Mouse (Mus musculus): ENCODE results near the gene Slc11a1.

Slc11a1 gene

DNA sequence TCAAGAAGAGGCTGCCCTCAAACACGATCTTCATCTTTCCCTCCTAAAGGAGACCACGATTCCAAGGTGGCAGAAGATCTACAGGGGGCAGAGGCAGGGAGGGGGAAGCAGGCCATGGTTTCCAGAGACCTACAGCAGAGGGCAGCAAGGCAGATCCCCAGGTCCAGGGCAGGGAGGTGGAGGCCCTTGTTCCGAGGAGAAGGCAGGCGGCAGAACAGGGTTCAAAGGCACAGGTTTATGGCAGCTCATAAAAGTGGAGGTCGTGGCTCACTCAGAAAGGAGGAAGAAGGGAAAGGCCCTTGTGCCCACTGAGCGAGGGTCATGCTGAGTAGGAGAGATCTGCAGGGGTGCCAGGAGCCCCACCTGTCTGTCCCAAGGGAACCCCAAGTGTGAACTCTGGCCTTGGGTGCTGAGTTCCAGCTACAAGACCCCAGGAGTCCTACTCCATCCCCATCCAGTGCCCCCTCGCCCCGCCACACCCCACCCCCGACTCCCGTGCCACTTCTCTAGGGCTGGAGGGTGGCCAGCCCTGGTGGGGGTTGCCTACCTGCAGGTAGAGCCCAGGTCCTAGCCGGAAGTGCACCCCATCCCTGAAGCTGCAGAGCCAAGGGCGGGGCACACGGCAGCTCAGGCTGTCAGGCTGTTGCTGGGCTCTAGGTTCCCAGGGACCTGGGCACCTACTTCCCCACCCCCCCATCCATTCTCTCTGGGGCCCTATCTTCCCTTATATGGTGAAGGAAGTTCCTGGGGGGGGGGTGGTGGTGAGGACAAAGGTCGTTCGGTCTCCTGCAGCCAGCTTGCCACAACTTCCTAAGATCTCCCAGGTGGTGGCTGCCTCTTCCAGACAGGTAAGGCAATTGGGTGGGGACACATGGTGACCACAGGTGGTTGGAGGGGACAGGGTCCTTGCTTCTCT lies 33.9 kb downstream of the Slc11a1 start, which contains the start of gene Vil1:
Vil1 (plus strand) TSS at position 788 of the 916 bp plus-strand sequence.
- DNase-seq (ENCODE audit: low read depth, low spot score): no peak

DNA sequence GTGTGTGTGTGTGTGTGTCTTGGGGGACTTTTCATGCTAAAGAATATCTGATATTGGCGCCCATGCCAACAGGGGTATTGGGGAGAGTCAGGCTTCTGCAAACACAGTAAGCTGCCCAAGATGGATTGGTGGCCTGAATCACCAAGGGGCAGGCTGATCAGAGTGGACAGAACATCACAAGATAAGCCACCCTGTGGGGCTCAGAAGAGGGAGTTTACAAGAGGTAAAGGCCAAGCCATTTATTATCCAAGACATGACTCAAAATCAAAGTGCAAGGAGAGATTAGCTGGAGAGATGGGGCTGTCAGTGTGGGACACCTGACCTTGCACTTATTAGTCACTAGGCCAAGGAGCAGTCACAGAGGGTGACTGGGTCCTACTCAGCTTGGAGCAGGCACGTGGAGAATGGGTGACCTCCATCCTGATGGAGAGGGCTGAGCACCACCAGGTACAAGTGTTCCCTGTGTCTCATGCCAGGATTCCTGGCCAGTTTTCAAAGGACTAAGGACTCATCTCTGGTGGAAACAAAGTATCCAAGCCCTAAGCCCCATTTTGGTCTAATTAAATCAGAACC lies 36.8 kb downstream of the Slc11a1 start:
- no peak for DNase-seq (ENCODE audit: low read depth, low spot score)

DNA sequence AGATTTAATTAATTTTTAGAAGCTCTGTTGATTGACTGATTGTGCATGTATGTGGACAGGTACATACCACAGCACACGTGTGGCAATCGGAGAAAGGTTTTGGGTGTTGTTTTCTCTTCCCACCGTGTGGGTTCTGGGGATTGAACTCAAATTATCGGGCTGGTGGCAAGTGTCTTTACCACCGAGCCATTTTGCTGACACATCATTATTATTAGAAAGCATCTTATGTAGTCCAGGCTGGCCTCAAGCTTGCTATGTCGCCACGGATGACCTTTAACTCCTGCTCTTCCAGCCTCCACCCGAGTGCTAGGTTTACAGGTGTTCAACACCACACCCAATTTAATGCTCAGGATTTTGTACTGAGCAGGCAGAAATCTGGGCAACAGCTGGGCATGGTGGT lies 37.7 kb downstream of the Slc11a1 start:
- no peak for DNase-seq (ENCODE audit: low read depth, low spot score)

DNA sequence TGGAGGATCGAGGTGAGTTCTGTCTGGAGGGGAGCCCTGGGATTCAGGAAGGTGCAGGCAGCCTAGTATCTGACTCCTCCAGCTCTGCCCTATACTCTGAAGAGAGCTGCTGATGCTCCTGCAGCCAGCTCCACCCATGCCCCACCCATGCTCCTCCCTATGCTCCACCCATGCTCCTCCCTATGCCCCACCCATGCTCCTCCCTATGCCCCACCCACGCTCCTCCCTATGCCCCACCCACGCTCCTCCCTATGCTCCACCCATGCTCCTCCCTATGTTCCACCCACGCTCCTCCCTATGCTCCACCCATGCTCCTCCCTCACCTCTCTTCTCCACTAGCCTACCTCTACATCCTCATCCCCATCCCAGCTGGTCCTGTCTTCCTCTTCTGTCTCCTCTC lies 40.1 kb downstream of the Slc11a1 start:
- peak; percentile 32 for DNase-seq (ENCODE audit: low read depth, low spot score)

DNA sequence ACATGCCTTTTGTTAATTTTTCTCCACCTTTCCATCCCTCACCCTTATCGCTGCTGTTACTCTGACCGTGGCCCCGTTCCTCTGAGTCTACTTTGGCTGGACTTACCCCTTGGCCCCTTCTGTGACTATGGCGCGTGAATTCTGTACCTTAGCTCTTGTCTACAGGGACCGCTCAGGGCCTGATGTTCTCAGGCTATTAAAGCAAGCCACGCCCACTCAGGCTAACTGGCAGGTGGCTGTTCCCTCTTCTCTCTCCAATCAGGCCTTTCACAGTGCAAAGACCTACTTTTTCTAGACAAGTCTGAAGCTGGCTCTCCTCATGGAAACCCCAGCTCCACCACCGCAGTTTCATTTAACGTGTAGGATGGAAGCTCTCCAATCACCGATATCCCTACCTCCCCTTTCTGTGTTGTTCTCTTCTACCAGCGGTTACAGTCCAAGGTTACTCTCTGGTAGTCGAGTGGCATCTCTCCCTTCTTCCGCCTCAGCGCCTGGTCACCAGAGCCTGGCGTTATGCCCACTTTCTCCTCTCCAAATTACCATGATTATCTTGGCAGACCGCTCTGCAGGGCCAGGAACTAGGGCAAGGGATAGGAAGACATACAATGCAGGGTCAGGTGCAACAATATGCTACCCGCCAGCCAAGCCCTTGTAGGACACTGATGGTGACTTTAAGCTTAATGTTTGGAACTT lies 43.9 kb downstream of the Slc11a1 start:
- no peak for DNase-seq (ENCODE audit: low read depth, low spot score)

DNA sequence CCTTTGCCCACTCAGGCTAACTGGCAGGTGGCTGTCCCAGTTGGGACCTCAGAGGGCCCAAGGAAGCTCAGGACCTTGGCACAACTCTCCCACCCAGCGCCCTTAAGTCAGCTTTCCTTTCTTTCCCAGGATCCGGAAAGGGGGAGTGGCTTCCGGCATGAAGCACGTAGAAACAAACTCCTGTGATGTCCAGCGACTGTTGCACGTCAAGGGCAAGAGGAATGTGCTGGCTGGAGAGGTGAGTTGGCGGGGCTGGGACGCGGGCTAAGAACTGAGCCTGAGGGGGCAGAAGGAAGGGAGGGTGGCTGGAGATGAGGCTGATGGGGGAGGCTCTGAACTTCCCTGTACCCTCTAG lies 44.4 kb downstream of the Slc11a1 start:
- DNase-seq (ENCODE audit: low read depth, low spot score): no peak

DNA sequence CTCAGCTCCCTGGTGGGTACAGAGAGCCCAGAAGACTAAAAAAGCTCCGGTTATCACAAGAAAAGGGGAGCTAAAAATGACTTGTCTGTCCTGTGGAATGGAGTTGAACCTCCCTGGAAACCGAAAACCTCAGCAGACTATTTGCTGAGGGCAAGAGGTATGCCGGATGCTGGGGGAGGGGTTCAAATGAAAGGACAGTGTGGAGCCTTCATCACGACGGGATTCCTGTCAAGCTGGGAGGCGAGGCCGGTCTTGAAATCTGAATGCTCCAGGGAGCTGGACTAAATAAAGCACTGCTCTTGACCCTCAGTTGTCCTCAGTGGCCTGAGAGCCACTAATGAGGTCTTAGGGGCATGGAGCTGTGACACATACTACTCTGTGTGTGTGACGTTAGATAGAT lies 48.2 kb downstream of the Slc11a1 start:
- DNase-seq (ENCODE audit: low read depth, low spot score): no peak

DNA sequence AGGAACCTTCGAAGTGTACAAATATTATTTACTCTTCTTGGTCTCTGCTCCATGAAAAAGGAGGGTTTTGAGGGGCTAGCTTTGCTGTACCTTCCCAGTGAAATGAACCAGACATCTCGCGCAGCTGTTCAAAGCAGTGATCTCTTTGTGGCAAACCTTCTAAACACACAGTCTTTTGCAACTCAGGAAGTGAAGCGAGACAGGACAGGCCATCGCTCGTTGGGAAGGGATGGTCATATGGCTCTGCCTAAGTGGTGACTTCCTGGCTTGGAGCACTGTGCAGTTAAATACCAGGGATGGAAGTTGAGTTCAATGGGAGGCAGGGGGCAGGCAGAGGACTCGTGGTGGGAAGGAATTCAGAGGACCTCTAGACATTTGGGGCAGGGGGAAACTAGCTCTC lies 50.9 kb downstream of the Slc11a1 start:
- DNase-seq (ENCODE audit: low read depth, low spot score): no peak

DNA sequence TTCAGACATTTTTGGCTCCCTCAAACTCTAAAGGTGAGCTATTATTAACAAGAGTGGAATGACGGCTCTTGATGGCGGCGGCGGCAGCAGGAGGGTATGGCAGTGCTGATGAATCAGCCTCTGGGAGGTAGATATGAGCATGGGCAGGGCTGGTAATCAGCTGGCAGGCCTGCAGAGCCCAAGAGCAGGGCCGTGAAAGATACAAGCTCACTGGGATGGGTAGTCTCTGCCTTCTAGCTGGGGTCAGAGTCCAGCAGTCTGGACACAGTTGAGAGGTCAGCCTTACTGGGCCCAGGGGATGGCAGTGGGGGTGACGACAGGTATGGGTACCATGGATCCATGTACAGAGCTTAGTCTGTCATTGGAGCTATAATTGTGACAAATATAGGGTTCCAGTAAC lies 58.2 kb downstream of the Slc11a1 start:
- DNase-seq (ENCODE audit: low read depth, low spot score): no peak

DNA sequence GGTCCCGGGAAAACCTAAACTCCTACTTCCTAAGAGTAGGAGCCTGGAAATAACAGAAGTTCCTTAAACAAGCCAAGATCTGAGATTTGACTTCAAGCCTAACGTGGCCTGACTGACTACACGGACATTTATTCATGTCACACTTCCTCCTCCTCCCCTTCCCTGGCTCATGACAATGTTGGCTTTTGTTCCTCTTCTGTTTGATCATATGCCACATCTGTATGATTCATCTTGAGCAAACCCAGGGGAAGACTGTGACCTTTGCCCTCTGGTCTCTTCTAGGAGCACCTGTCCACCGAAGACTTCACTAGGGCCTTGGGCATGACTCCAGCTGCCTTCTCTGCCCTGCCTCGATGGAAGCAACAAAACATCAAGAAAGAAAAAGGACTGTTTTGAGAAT lies 59.6 kb downstream of the Slc11a1 start:
- no peak for DNase-seq (ENCODE audit: low read depth, low spot score)

DNA sequence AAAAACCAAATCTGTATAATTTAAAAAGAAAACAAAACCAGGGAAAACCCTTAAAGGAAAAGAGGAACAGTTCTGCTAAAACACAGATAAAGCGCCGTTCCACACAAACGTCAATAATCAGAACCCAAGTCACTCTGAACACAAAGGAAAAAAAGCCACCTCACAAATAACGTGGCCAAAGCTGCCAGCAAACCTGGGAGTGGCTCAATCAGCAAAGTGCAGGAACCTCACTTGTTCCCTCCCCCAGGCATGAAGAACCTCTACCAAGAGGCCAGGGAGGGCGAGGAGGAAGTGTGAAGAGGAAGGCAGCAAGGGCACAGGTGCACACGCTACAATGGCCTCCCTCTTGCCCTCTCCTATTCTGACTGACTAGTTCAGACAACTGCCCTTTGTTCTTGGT lies 60.6 kb downstream of the Slc11a1 start:
- no peak for DNase-seq (ENCODE audit: low read depth, low spot score)
